Mouse (Mus musculus) c-Kit-positive CD71-positive TER-119-negative erythroid progenitor cells, embryonic 14.5 days (primary cell): ENCODE data around the gene Fcgr4.
"Not testable (repeated sequence)": the region's sequence is repeated elsewhere in the genome, so short reads cannot be mapped to it uniquely, and the experiment has no call there.

Experiments
- DNase-seq: peaks from one replicate; pipeline ENCODE4 v3.0.0-alpha.2; 2013; ENCODE audit warnings: low read depth

Gene Fcgr4

GRCm38 (mm10) chr1:171018737-171019136, at the start of gene Fcgr4:
Gene Fcgr4 (plus strand): TSS chr1:171018920.
- no peak for DNase-seq

GRCm38 (mm10) chr1:170972494-170972893, 46.2 kb upstream of the Fcgr4 start:
- DNase-seq = no peak

- DNase-seq = no peak
Measured at GRCm38 (mm10) chr1:170972936-170973335, 45.8 kb upstream of the Fcgr4 start.

- no peak for DNase-seq
Measured at GRCm38 (mm10) chr1:170974171-170974570, 44.5 kb upstream of the Fcgr4 start.

- no peak for DNase-seq
Measured at GRCm38 (mm10) chr1:170974736-170975135, 44.0 kb upstream of the Fcgr4 start.

- DNase-seq = not testable (repeated sequence)
Measured at GRCm38 (mm10) chr1:170975350-170975749, 43.4 kb upstream of the Fcgr4 start.

- DNase-seq = no peak
Measured at GRCm38 (mm10) chr1:170975751-170976161, 43.0 kb upstream of the Fcgr4 start.

- DNase-seq = no peak
Measured at GRCm38 (mm10) chr1:170976447-170976846, 42.3 kb upstream of the Fcgr4 start, which contains the start of gene Fcgr2b. Gene Fcgr2b (minus strand): TSS chr1:170976547.

- DNase-seq = no peak
Measured at GRCm38 (mm10) chr1:170978601-170979000, 40.1 kb upstream of the Fcgr4 start.

GRCm38 (mm10) chr1:170981679-170982078, 37.0 kb upstream of the Fcgr4 start:
- DNase-seq = not testable (repeated sequence)

GRCm38 (mm10) chr1:170982301-170982700, 36.4 kb upstream of the Fcgr4 start:
- DNase-seq = no peak

GRCm38 (mm10) chr1:170983066-170983465, 35.7 kb upstream of the Fcgr4 start:
- no peak for DNase-seq

- no peak for DNase-seq
Measured at GRCm38 (mm10) chr1:170985092-170985491, 33.6 kb upstream of the Fcgr4 start.

- DNase-seq = no peak
Measured at GRCm38 (mm10) chr1:170985861-170986260, 32.9 kb upstream of the Fcgr4 start.

- DNase-seq = no peak
Measured at GRCm38 (mm10) chr1:170989656-170990055, 29.1 kb upstream of the Fcgr4 start.

GRCm38 (mm10) chr1:170992550-170992949, 26.2 kb upstream of the Fcgr4 start:
- peak; percentile 34 for DNase-seq

GRCm38 (mm10) chr1:170996034-170996433, 22.7 kb upstream of the Fcgr4 start:
- no peak for DNase-seq

- DNase-seq = peak; percentile 50
Measured at GRCm38 (mm10) chr1:170996753-170997152, 22.0 kb upstream of the Fcgr4 start.

GRCm38 (mm10) chr1:170997756-170998655, 20.7 kb upstream of the Fcgr4 start:
- no peak for DNase-seq

- no peak for DNase-seq
Measured at GRCm38 (mm10) chr1:170999811-171000210, 18.9 kb upstream of the Fcgr4 start.

- DNase-seq = no peak
Measured at GRCm38 (mm10) chr1:171005081-171005480, 13.6 kb upstream of the Fcgr4 start.

GRCm38 (mm10) chr1:171005586-171005985, 13.1 kb upstream of the Fcgr4 start:
- no peak for DNase-seq

GRCm38 (mm10) chr1:171006335-171006734, 12.4 kb upstream of the Fcgr4 start:
- no peak for DNase-seq

GRCm38 (mm10) chr1:171006905-171007304, 11.8 kb upstream of the Fcgr4 start:
- no peak for DNase-seq
